Mouse (Mus musculus): ENCODE results near the gene Sumf1. TPM values are rescaled to one million over a fixed set of nuclear protein-coding genes. Genes with fewer than 3 reads are reported as not detected.

The Sumf1 gene
- 13.9 TPM for polyA plus RNA-seq (2017; shearing (Covaris generic))

GRCm38 (mm10) chr6:108184847-108185684, at the start of gene Sumf1:
Gene Sumf1 (minus strand): TSS chr6:108185582.

GRCm38 (mm10) chr6:108212881-108213295, 27.5 kb upstream of the Sumf1 start, which contains the start of gene Itpr1:
Gene Itpr1 (plus strand): TSS chr6:108213096.

GRCm38 (mm10) chr6:108064918-108065526, 120.4 kb downstream of the Sumf1 start, which contains the start of gene Setmar:
Gene Setmar (plus strand): TSS chr6:108065045.

Other genes starting within 250 kb of the Sumf1 start
- gene Setmar, start 120.5 kb downstream of the Sumf1 start, polyA plus RNA-seq (2017; shearing (Covaris generic)) = 3.2 TPM
- gene Itpr1, start 27.5 kb upstream of the Sumf1 start, polyA plus RNA-seq (2017; shearing (Covaris generic)) = 31.2 TPM